Mouse (Mus musculus): Measurements from ENCODE around the gene Tigit.

DNA sequence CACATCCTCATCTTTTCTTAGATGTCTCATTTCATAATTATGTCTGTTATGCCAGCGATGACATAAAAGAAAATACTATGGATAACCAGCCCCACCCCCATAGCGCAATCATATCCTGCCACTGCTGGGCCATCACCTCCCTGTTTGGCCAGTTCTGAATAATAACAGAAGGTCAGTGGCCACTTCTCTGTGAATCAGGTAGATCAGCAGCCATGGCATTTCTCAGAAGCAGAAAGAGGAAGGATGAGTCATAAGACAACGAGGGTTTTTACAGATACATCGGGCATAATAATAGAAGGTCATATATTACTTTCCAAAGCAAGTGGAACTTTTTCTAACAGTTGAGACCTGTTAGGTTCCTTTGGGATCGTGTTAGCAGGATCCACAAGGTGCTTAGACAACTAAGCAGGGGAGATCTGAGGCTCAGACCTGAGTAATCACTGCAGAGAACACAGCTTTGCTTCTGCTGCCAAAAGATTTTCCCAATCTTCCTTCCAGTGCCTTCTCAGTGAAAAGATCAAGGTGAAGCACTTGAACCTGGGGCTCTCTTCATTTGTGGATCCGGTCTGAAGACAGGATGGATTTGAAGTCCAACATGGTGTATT lies 8.7 kb downstream of the Tigit start:
- no peak for TF ChIP-seq CHD2 (IDR thresholded peaks at IDR 0.05; ENCODE audit: low read depth, low read length)
- no peak for TF ChIP-seq ZNF384 (IDR thresholded peaks at IDR 0.05; ENCODE audit: low read depth, low read length)
